In the genomic region with DNA sequence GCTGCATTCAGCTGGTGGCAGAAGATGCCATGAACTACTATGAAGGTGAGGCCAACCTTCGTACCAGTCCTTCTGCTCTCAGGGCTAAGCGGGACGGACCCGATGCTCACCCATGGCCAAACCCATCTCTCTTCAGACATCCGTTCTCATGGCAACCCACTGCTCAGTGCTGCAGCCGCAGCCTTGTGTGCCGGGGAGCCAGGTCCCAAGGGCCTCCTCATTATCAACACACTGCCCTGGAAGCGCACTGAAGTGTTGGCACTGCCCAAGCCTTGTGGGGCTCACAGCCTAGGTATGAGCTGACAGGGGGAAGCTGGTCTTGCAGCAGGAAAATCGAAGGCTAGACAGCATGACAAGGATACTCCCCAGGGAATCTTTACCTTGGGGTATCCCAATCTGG, we compare ENCODE assay signal across 28 mouse cellular contexts.
"Had no signal": no experiment of that assay in that cellular context is flagged by ENCODE, and none has a peak within 500 bp of the region (broad histone marks: within the 10 kb centered on the region; RNA-seq: fewer than 3 reads in every experiment).

No protein-coding gene starts in this region.

- H3K4me1 ChIP-seq: embryonic facial prominence, embryonic 10.5 days; embryonic facial prominence, embryonic 12.5 days; embryonic facial prominence, embryonic 13.5 days; embryonic facial prominence, embryonic 15.5 days; forebrain, embryonic 10.5 days; forebrain, embryonic 12.5 days; forebrain, embryonic 13.5 days; forebrain, embryonic 15.5 days had no signal

- DNase-seq: cerebellum, adult 2 months; cerebellum, adult 8-10 months; cerebellum, adult 9-10 months; cerebellum, adult 9-11 months; cerebellum, postnatal 10 days; cerebellum, postnatal 14 days; cerebellum, postnatal 25 days; cerebellum, postnatal 36 days; embryo, embryonic 11 days; forebrain, postnatal 0 days; gastrocnemius, adult 2 months; gastrocnemius, postnatal 10 days; gastrocnemius, postnatal 14 days; gastrocnemius, postnatal 25 days; gastrocnemius, postnatal 36 days; heart, adult 18-20 months; heart, adult 2 months had no signal

- H3K27me3 ChIP-seq: embryonic facial prominence, embryonic 12.5 days; embryonic facial prominence, embryonic 13.5 days; embryonic facial prominence, embryonic 15.5 days; forebrain, embryonic 12.5 days; forebrain, embryonic 13.5 days; forebrain, embryonic 15.5 days had no signal

- H3K27ac ChIP-seq: embryonic facial prominence, embryonic 10.5 days; embryonic facial prominence, embryonic 12.5 days; embryonic facial prominence, embryonic 13.5 days; embryonic facial prominence, embryonic 15.5 days; forebrain, embryonic 10.5 days; forebrain, embryonic 12.5 days; forebrain, embryonic 13.5 days; forebrain, embryonic 15.5 days; gastrocnemius, adult 2 months; heart, adult 2 months had no signal

- H3K9me3 ChIP-seq: embryonic facial prominence, embryonic 10.5 days; embryonic facial prominence, embryonic 12.5 days; embryonic facial prominence, embryonic 13.5 days; embryonic facial prominence, embryonic 15.5 days; forebrain, embryonic 10.5 days; forebrain, embryonic 12.5 days; forebrain, embryonic 13.5 days; forebrain, embryonic 15.5 days had no signal

- H3K4me3 ChIP-seq: embryonic facial prominence, embryonic 10.5 days; embryonic facial prominence, embryonic 12.5 days; embryonic facial prominence, embryonic 13.5 days; embryonic facial prominence, embryonic 15.5 days; erythroblast, embryonic 14.5 days; forebrain, embryonic 10.5 days; forebrain, embryonic 12.5 days; forebrain, embryonic 13.5 days; forebrain, embryonic 15.5 days; gastrocnemius, adult 2 months; heart, adult 2 months had no signal

- H3K9ac ChIP-seq: embryonic facial prominence, embryonic 12.5 days; embryonic facial prominence, embryonic 13.5 days; embryonic facial prominence, embryonic 15.5 days; forebrain, embryonic 12.5 days; forebrain, embryonic 13.5 days; forebrain, embryonic 15.5 days; forebrain, postnatal 0 days had no signal

- H3K4me2 ChIP-seq: embryonic facial prominence, embryonic 12.5 days; embryonic facial prominence, embryonic 13.5 days; embryonic facial prominence, embryonic 15.5 days; forebrain, embryonic 12.5 days; forebrain, embryonic 13.5 days; forebrain, embryonic 15.5 days had no signal

- ATAC-seq: forebrain, embryonic 13.5 days; forebrain, embryonic 14.5 days; forebrain, embryonic 15.5 days; forebrain, embryonic 16.5 days; forebrain, postnatal 0 days had no signal
